Mouse (Mus musculus) CH12.LX (cell line): ENCODE results near the gene Vmn1r2.

Source experiments
- CHD2 ChIP-seq: IDR thresholded peaks from 2 replicates; pipeline ENCODE4 v1.6.1; 2011; ENCODE audit warnings: low read length, improper control_type of control experiment
- CTCF ChIP-seq, 2 experiments: IDR thresholded peaks in 1 of 2; conservative IDR thresholded peaks in 1 of 2; 2 replicates each; pipeline ENCODE4 v1.5.1; 2011 to 2012; ENCODE audit warnings: low read depth in 2 of 2, low read length in 2 of 2, improper control_type of control experiment in 1 of 2, inconsistent platforms in 1 of 2, mild to moderate bottlenecking in 1 of 2, moderate library complexity in 1 of 2
- E2F4 ChIP-seq: IDR thresholded peaks from 2 replicates; pipeline ENCODE4 v1.6.1; 2011; ENCODE audit warnings: low read depth, low read length, improper control_type of control experiment; ENCODE audit not compliant: insufficient replicate concordance
- HCFC1 ChIP-seq: IDR thresholded peaks from 2 replicates; pipeline ENCODE4 v1.6.1; 2012; ENCODE audit warnings: low read depth, mild to moderate bottlenecking, inconsistent platforms, low read length, improper control_type of control experiment
- NRF1 ChIP-seq: IDR thresholded peaks from 2 replicates; pipeline ENCODE4 v1.6.1; 2014; ENCODE audit warnings: low read depth, mild to moderate bottlenecking, inconsistent platforms, low read length, improper control_type of control experiment, moderate library complexity
- POLR2A ChIP-seq: IDR thresholded peaks from 2 replicates; pipeline ENCODE4 v1.6.1; 2011; ENCODE audit warnings: low read depth, mild to moderate bottlenecking, improper control_type of control experiment, low read length

DNA sequence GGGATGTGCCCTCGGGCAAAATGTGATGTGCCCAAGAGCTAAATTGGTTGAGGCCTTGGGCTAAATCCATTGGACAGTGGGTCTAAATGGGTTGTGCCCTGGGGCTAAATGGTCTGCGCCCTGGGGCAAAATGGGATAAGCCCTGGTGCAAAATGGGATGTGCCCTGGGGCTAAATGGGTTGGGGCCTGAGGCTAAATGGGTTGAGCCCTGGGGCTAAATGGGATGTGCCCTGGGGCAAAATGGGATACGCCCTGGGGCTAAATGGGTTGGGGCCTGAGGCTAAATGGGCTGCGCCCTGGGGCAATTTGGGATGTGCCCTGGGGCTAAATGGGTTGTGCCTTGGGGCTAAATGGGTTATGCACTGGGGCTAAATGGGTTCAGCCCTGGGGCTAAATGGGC is 2.1 kb upstream of the Vmn1r2 start:
- TF ChIP-seq CTCF (conservative IDR thresholded peaks at IDR 0.05 in 1 of 2, IDR thresholded peaks at IDR 0.05 in 1 of 2; ENCODE audit: low read depth in 2 of 2, low read length in 2 of 2) (no peak), E2F4 (no peak), POLR2A (no peak), HCFC1 (no peak), NRF1 (no peak), CHD2 (no peak)
